Mouse (Mus musculus) liver, embryonic 11.5 days (tissue): ENCODE measurements around the gene Rab4b. TPM values are rescaled to one million over a fixed set of nuclear protein-coding genes. Genes with fewer than 3 reads are reported as not detected.

Experiments
- ATAC-seq: fragments of 200-750 bp; cut with Nextera tagmentation; replicated peaks from 2 replicates; pipeline ENCODE4 v1.8.0; 2017; ENCODE audit warnings: moderate number of reproducible peaks, mild to moderate bottlenecking, moderate TSS enrichment, moderate library complexity; ENCODE audit not compliant: low FRiP score
- DNase-seq: peaks from one replicate; pipeline ENCODE4 v3.0.0-alpha.2; 2017; ENCODE audit warnings: low spot score
- H3K27ac ChIP-seq: fragments of 300-500 bp; sonication (generic); 2 replicates; pipeline ENCODE4 v1.5.1; 2014; ENCODE audit warnings: mild to moderate bottlenecking, low read depth, low read length, control low read depth
- H3K27me3 ChIP-seq: fragments of 300-500 bp; sonication (generic); replicated peaks from 2 replicates; pipeline ENCODE4 v1.6.1; 2014; ENCODE audit warnings: low read length, mixed read lengths; ENCODE audit not compliant: control insufficient read depth, insufficient read depth
- H3K36me3 ChIP-seq: fragments of 300-500 bp; sonication (generic); 2 replicates; pipeline ENCODE4 v1.6.1; 2014; ENCODE audit warnings: mild to moderate bottlenecking, low read length, moderate library complexity, mixed read lengths; ENCODE audit not compliant: control insufficient read depth, insufficient read depth
- H3K4me1 ChIP-seq: fragments of 300-500 bp; sonication (generic); replicated peaks from 2 replicates; pipeline ENCODE4 v1.6.1; 2014; ENCODE audit warnings: low read length, mixed read lengths; ENCODE audit not compliant: control insufficient read depth, insufficient read depth
- H3K4me2 ChIP-seq: fragments of 300-500 bp; sonication (generic); 2 replicates; pipeline ENCODE4 v1.6.1; 2014; ENCODE audit warnings: mild to moderate bottlenecking, control low read depth, moderate library complexity
- H3K4me3 ChIP-seq: fragments of 300-500 bp; sonication (generic); 2 replicates; pipeline ENCODE4 v1.5.1; 2014; ENCODE audit warnings: low read depth, low read length, control low read depth
- H3K9ac ChIP-seq: fragments of 300-500 bp; sonication (generic); 2 replicates; pipeline ENCODE4 v1.6.1; 2014; ENCODE audit warnings: low read depth, low read length, control low read depth
- H3K9me3 ChIP-seq: fragments of 300-500 bp; sonication (generic); 2 replicates; pipeline ENCODE4 v1.6.1; 2016; ENCODE audit warnings: low read length, inconsistent platforms, mixed read lengths; ENCODE audit not compliant: control insufficient read depth
- WGBS: fragments of 180-500 bp; shearing (Covaris S2); extraction: QIAGEN DNeasy Blood & Tissue Kit; methylation state at CpG from one replicate; pipeline ENCODE4 v1.1.7; 2014; 5-methylcytosine and 5-hydroxymethylcytosine counted together
- polyA plus RNA-seq: library from polyadenylated mRNA; unstranded; fragments of >200 nt; fragmentation: Nextera tagmentation; extraction: Ambion mirVana; gene quantifications from 2 replicates; pipeline ENCODE4 v1.2.1, GENCODE M21; 2014

Rab4b gene
- polyA plus RNA-seq, 1 experiment from 2014 or later, result 44.8 TPM

- Histone ChIP-seq H3K4me2 (no peak overlapping the region), H3K9me3 (no peaks in the 10 kb centered on the region), H3K9ac (no peak overlapping the region), H3K27me3 (no peaks in the 10 kb centered on the region), H3K4me3 (no peak overlapping the region), H3K27ac (no peak overlapping the region), H3K4me1 (peaks cover 17% of the 10 kb centered on the region), H3K36me3 (peaks cover 22% of the 10 kb centered on the region)
- ATAC-seq, result peak; percentile 87
- 14% methylated on average over 8 of the region's 8 CpGs for WGBS
- peak; percentile 80 for DNase-seq
Observed at GRCm38 (mm10) chr7:27159882-27160281, 18.8 kb downstream of the Rab4b start.

GRCm38 (mm10) chr7:27159256-27159655 lies 19.4 kb downstream of the Rab4b start:
- Histone ChIP-seq H3K27ac (no peak overlapping the region), H3K4me3 (no peak overlapping the region), H3K9ac (no peak overlapping the region), H3K36me3 (peaks cover 17% of the 10 kb centered on the region), H3K27me3 (no peaks in the 10 kb centered on the region), H3K4me2 (no peak overlapping the region), H3K4me1 (peaks cover 13% of the 10 kb centered on the region), H3K9me3 (no peaks in the 10 kb centered on the region)
- WGBS, result 91% methylated on average over 6 of the region's 6 CpGs
- DNase-seq, result no peak
- ATAC-seq, result no peak

GRCm38 (mm10) chr7:27158171-27158570 lies 20.5 kb downstream of the Rab4b start:
- H3K9me3 ChIP-seq, result no peaks in the 10 kb centered on the region
- H3K27me3 ChIP-seq, result no peaks in the 10 kb centered on the region
- DNase-seq (no peak), ATAC-seq (no peak)
- H3K4me3 ChIP-seq, result no peak overlapping the region
- H3K4me2 ChIP-seq, result no peak overlapping the region
- WGBS, result 94% methylated on average over 9 of the region's 9 CpGs
- H3K4me1 ChIP-seq, result peaks cover 5% of the 10 kb centered on the region; the same call in 1 of the 2 replicates
- H3K36me3 ChIP-seq, result peaks cover 17% of the 10 kb centered on the region
- H3K9ac ChIP-seq, result no peak overlapping the region
- H3K27ac ChIP-seq, result no peak overlapping the region

GRCm38 (mm10) chr7:27156005-27156404 lies 22.7 kb downstream of the Rab4b start:
- 0 out of 2 replicates have a peak, but pooled peaks cover 2% of the 10 kb centered on the region for H3K4me1 ChIP-seq
- 86% methylated on average over 13 of the region's 13 CpGs for WGBS
- H3K9ac ChIP-seq, result no peak overlapping the region
- H3K9me3 ChIP-seq, result no peaks in the 10 kb centered on the region
- no peaks in the 10 kb centered on the region for H3K27me3 ChIP-seq
- DNase-seq (no peak), ATAC-seq (no peak)
- no peak overlapping the region for H3K4me2 ChIP-seq
- no peak overlapping the region for H3K27ac ChIP-seq
- H3K36me3 ChIP-seq, result peaks cover 17% of the 10 kb centered on the region
- no peak overlapping the region for H3K4me3 ChIP-seq

GRCm38 (mm10) chr7:27153205-27153764 lies 25.4 kb downstream of the Rab4b start, which contains the start of gene Cyp2t4:
TSS of gene Cyp2t4 (plus strand) at chr7:27153714.
- H3K4me1 ChIP-seq, result no peaks in the 10 kb centered on the region
- ATAC-seq, result no peak; the same call in 1 of the 2 replicates
- peaks cover 10% of the 10 kb centered on the region; the same call in 1 of the 2 replicates for H3K36me3 ChIP-seq
- H3K4me3 ChIP-seq, result no peak within 1 kb of the TSS
- H3K4me2 ChIP-seq, result no peak within 1 kb of the TSS
- WGBS, result 71% methylated on average over 10 of the region's 10 CpGs
- DNase-seq, result no peak
- no peaks in the 10 kb centered on the region for H3K27me3 ChIP-seq
- H3K27ac ChIP-seq, result no peak within 1 kb of the TSS
- no peak within 1 kb of the TSS for H3K9ac ChIP-seq
- no peaks in the 10 kb centered on the region for H3K9me3 ChIP-seq

- H3K4me2 ChIP-seq, result no peak overlapping the region
- H3K27me3 ChIP-seq, result no peaks in the 10 kb centered on the region
- no peak overlapping the region for H3K9ac ChIP-seq
- H3K36me3 ChIP-seq, result no peaks in the 10 kb centered on the region
- WGBS, result 52% methylated on average over 8 of the region's 8 CpGs
- peaks cover 3% of the 10 kb centered on the region; the same call in 1 of the 2 replicates for H3K9me3 ChIP-seq
- ATAC-seq (no peak), DNase-seq (no peak)
- H3K4me3 ChIP-seq, result no peak overlapping the region
- no peaks in the 10 kb centered on the region for H3K4me1 ChIP-seq
- no peak overlapping the region for H3K27ac ChIP-seq
Observed at GRCm38 (mm10) chr7:27136410-27136996, 42.2 kb downstream of the Rab4b start.

- ATAC-seq (no peak), DNase-seq (no peak)
- no peak overlapping the region for H3K4me2 ChIP-seq
- H3K27me3 ChIP-seq, result no peaks in the 10 kb centered on the region
- WGBS, result 71% methylated on average over 4 of the region's 4 CpGs
- no peaks in the 10 kb centered on the region for H3K4me1 ChIP-seq
- no peaks in the 10 kb centered on the region for H3K9me3 ChIP-seq
- H3K4me3 ChIP-seq, result no peak overlapping the region
- H3K27ac ChIP-seq, result no peak overlapping the region
- H3K36me3 ChIP-seq, result no peaks in the 10 kb centered on the region
- H3K9ac ChIP-seq, result no peak overlapping the region
Observed at GRCm38 (mm10) chr7:27133757-27134156, 44.9 kb downstream of the Rab4b start.

- no peak for DNase-seq
- Histone ChIP-seq H3K27ac (no peak overlapping the region), H3K9me3 (no peaks in the 10 kb centered on the region), H3K9ac (no peak overlapping the region), H3K27me3 (no peaks in the 10 kb centered on the region), H3K4me1 (no peaks in the 10 kb centered on the region), H3K36me3 (no peaks in the 10 kb centered on the region), H3K4me2 (no peak overlapping the region), H3K4me3 (no peak overlapping the region)
- 0 out of 2 replicates have a peak, but pooled peaks have one; percentile 43 for ATAC-seq
- 68% methylated on average over 12 of the region's 12 CpGs for WGBS
Observed at GRCm38 (mm10) chr7:27133156-27133555, 45.5 kb downstream of the Rab4b start.

- Histone ChIP-seq H3K9ac (no peak overlapping the region), H3K36me3 (no peaks in the 10 kb centered on the region), H3K27ac (no peak overlapping the region), H3K9me3 (no peaks in the 10 kb centered on the region), H3K4me1 (no peaks in the 10 kb centered on the region), H3K27me3 (no peaks in the 10 kb centered on the region), H3K4me2 (no peak overlapping the region), H3K4me3 (no peak overlapping the region)
- 15% methylated on average over 10 of the region's 10 CpGs for WGBS
- no peak for DNase-seq
- ATAC-seq, result no peak
Observed at GRCm38 (mm10) chr7:27132588-27132987, 46.1 kb downstream of the Rab4b start.
